ENCODE assay signal across 25 mouse cellular contexts in the genomic region with DNA sequence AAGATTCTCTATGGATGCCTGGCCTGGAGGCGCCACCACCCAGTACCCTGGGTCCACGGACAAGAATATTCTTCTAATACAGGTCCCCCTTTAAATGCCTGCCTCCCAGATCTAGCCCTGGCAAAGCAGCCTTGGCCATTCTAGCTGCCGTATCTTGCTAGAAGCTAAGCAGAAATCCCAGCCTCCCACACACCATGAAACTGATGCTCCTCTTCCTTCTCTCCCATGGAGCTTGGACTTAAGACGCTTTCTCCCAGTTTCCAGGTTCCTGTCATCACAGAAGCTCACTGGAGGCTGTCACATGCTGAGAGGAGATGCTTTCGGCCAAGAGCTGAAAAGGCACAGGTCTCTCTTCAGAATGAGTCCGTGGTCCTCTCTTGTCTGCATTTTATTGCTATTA.
DNase-seq lines count a peak whose midpoint lies in the region; ATAC-seq lines count a peak whose summit lies in the region.
"Had no signal": no experiment of that assay in that cellular context is flagged by ENCODE, and none has a peak within 500 bp of the region (broad histone marks: within the 10 kb centered on the region; RNA-seq: fewer than 3 reads in every experiment).

No protein-coding gene starts in this region.

- peak; percentile 87 for DNase-seq in heart, adult 11 months
- no peak for DNase-seq in heart, postnatal 10 days
- no peak for DNase-seq in heart, postnatal 14 days
- DNase-seq in kidney, postnatal 14 days, result no peak
- DNase-seq in right cerebral cortex, adult 18-20 months, result no peak
- DNase-seq: adrenal gland, postnatal 14 days; cerebellum, adult 2 months; cerebellum, postnatal 14 days; kidney, adult 18-20 months; kidney, postnatal 36 days; liver, postnatal 0 days; lung, postnatal 36 days; spleen, adult 18-20 months; thymus, postnatal 14 days had no signal

- peaks cover 16 to 28% of the 10 kb centered on the region in 2 experiments for H3K4me1 ChIP-seq in heart, embryonic 14.5 days (ENCODE audit: control insufficient read depth in 2 of 2, insufficient read depth in 2 of 2, low read length in 2 of 2)
- peaks cover 24% of the 10 kb centered on the region for H3K4me1 ChIP-seq in kidney, embryonic 16.5 days (ENCODE audit: insufficient read depth, low read length)
- peaks cover 5% of the 10 kb centered on the region; the same call in 1 of the 2 replicates for H3K4me1 ChIP-seq in limb, embryonic 15.5 days
- H3K4me1 ChIP-seq: forebrain, embryonic 15.5 days; liver, embryonic 12.5 days had no signal

- intact Hi-C loops in heart, postnatal 10 days (cut with DNase I), result no loop called here
- intact Hi-C loops in heart, postnatal 14 days (cut with DNase I), result no loop called here

- H3K36me3 ChIP-seq in heart, embryonic 14.5 days (ENCODE audit: control insufficient read depth, insufficient read depth, low read length), result no peaks in the 10 kb centered on the region
- no peaks in the 10 kb centered on the region for H3K36me3 ChIP-seq in kidney, embryonic 16.5 days (ENCODE audit: insufficient read depth, low read length)
- no peaks in the 10 kb centered on the region for H3K36me3 ChIP-seq in limb, embryonic 15.5 days
- H3K36me3 ChIP-seq: forebrain, embryonic 10.5 days; forebrain, embryonic 15.5 days; liver, embryonic 12.5 days had no signal

- ATAC-seq in heart, embryonic 14.5 days (ENCODE audit: insufficient number of reproducible peaks, insufficient read depth, low FRiP score, low read depth), result no peak
- ATAC-seq in kidney, embryonic 16.5 days (ENCODE audit: low FRiP score, low TSS enrichment), result peak; percentile 28; the same call in 1 of the 2 replicates
- no peak for ATAC-seq in limb, embryonic 15.5 days (ENCODE audit: insufficient number of reproducible peaks, low FRiP score, low TSS enrichment, low read depth)
- ATAC-seq: forebrain, embryonic 15.5 days; liver, embryonic 12.5 days; liver, postnatal 0 days; midbrain, embryonic 16.5 days had no signal

- H3K9me3 ChIP-seq in heart, embryonic 14.5 days (ENCODE audit: control insufficient read depth, low read length), result no peaks in the 10 kb centered on the region
- H3K9me3 ChIP-seq in kidney, embryonic 16.5 days (ENCODE audit: low read length), result no peaks in the 10 kb centered on the region
- no peaks in the 10 kb centered on the region for H3K9me3 ChIP-seq in limb, embryonic 15.5 days
- H3K9me3 ChIP-seq: forebrain, embryonic 10.5 days; forebrain, embryonic 15.5 days; limb, embryonic 13.5 days; liver, embryonic 12.5 days had no signal

- WGBS in heart, embryonic 14.5 days, result 69% methylated on average over 6 of the region's 6 CpGs
- WGBS in kidney, embryonic 16.5 days, result 69% methylated on average over 6 of the region's 6 CpGs
- WGBS in limb, embryonic 15.5 days, result 81% methylated on average over 6 of the region's 6 CpGs

- H3K4me2 ChIP-seq in heart, embryonic 14.5 days (ENCODE audit: low read length), result peak overlapping the region; percentile 34
- no peak overlapping the region for H3K4me2 ChIP-seq in kidney, embryonic 16.5 days (replicated peaks; ENCODE audit: low read depth, low read length)
- H3K4me2 ChIP-seq in limb, embryonic 15.5 days, result no peak overlapping the region
- H3K4me2 ChIP-seq: forebrain, embryonic 15.5 days; limb, embryonic 13.5 days; liver, embryonic 12.5 days; midbrain, embryonic 11.5 days had no signal

- no peak overlapping the region for H3K4me3 ChIP-seq in heart, embryonic 14.5 days (ENCODE audit: control insufficient read depth in 1 of 2, insufficient read depth in 1 of 2, low read depth in 1 of 2, low read length in 2 of 2)
- no peak overlapping the region for H3K4me3 ChIP-seq in kidney, embryonic 16.5 days (ENCODE audit: low read length)
- H3K4me3 ChIP-seq in limb, embryonic 15.5 days, result no peak overlapping the region
- H3K4me3 ChIP-seq: forebrain, embryonic 10.5 days; forebrain, embryonic 15.5 days; layer of hippocampus, adult 2 months; left cerebral cortex, adult 2 months; limb, embryonic 13.5 days; liver, embryonic 12.5 days had no signal

- no peak overlapping the region for H3K9ac ChIP-seq in heart, embryonic 14.5 days (ENCODE audit: low read length)
- no peak overlapping the region for H3K9ac ChIP-seq in kidney, embryonic 16.5 days (replicated peaks; ENCODE audit: low read length)
- no peak overlapping the region for H3K9ac ChIP-seq in limb, embryonic 15.5 days
- H3K9ac ChIP-seq: forebrain, embryonic 15.5 days; limb, embryonic 13.5 days; liver, embryonic 12.5 days; liver, postnatal 0 days had no signal

- H3K27me3 ChIP-seq in heart, embryonic 14.5 days (ENCODE audit: control insufficient read depth, insufficient read depth, low read length), result no peaks in the 10 kb centered on the region
- no peaks in the 10 kb centered on the region for H3K27me3 ChIP-seq in kidney, embryonic 16.5 days (ENCODE audit: insufficient read depth, low read length)
- no peaks in the 10 kb centered on the region for H3K27me3 ChIP-seq in limb, embryonic 15.5 days
- H3K27me3 ChIP-seq: forebrain, embryonic 15.5 days; limb, embryonic 13.5 days; liver, embryonic 12.5 days had no signal

- no peak overlapping the region for H3K27ac ChIP-seq in heart, embryonic 14.5 days (replicated peaks in 1 of 2; ENCODE audit: control insufficient read depth in 1 of 2, insufficient read depth in 1 of 2, low read depth in 2 of 2, low read length in 2 of 2)
- H3K27ac ChIP-seq in kidney, embryonic 16.5 days (ENCODE audit: low read length), result no peak overlapping the region
- H3K27ac ChIP-seq in limb, embryonic 15.5 days, result 0 out of 2 replicates have a peak overlapping the region, but pooled peaks have one; percentile 22
- H3K27ac ChIP-seq: forebrain, embryonic 10.5 days; forebrain, embryonic 15.5 days; layer of hippocampus, adult 2 months; left cerebral cortex, adult 2 months; limb, embryonic 13.5 days; liver, embryonic 12.5 days had no signal
